Mouse (Mus musculus): ENCODE results near the gene Gm6993. TPM values are rescaled to one million over a fixed set of nuclear protein-coding genes. Genes with fewer than 3 reads are reported as not detected.

The Gm6993 gene
- polyA plus RNA-seq, 1 experiment from 2014 or later, result not detected

- Histone ChIP-seq H3K36me3 (no peaks in the 10 kb centered on the region), H3K9ac (no peak overlapping the region), H3K4me2 (no peak overlapping the region), H3K4me3 (no peak overlapping the region), H3K9me3 (no peaks in the 10 kb centered on the region), H3K27me3 (no peaks in the 10 kb centered on the region), H3K4me1 (replicated peaks) (no peaks in the 10 kb centered on the region), H3K27ac (replicated peaks) (no peak overlapping the region)
- 87% methylated on average over 2 of the region's 2 CpGs for WGBS
- ATAC-seq (ENCODE audit: low FRiP score, low read depth), result no peak
These were observed 3.4 kb downstream of the Gm6993 start for GRCm38 (mm10) chr12:31244001-31244400.

- ATAC-seq (ENCODE audit: low FRiP score, low read depth), result no peak
These were observed 4.1 kb downstream of the Gm6993 start for GRCm38 (mm10) chr12:31244691-31245090.

GRCm38 (mm10) chr12:31246153-31246552, 5.6 kb downstream of the Gm6993 start:
- Histone ChIP-seq H3K36me3 (no peaks in the 10 kb centered on the region), H3K4me3 (no peak overlapping the region), H3K9me3 (no peaks in the 10 kb centered on the region), H3K27ac (replicated peaks) (no peak overlapping the region), H3K9ac (no peak overlapping the region), H3K4me2 (no peak overlapping the region), H3K4me1 (replicated peaks) (no peaks in the 10 kb centered on the region), H3K27me3 (no peaks in the 10 kb centered on the region)
- no peak for ATAC-seq (ENCODE audit: low FRiP score, low read depth)
- WGBS, result 52% methylated on average over 3 of the region's 3 CpGs

More at GRCm38 (mm10) chr12:31244691-31245090, 4.1 kb downstream of the Gm6993 start:
- Histone ChIP-seq H3K27ac (replicated peaks) (no peak overlapping the region), H3K9me3 (no peaks in the 10 kb centered on the region), H3K4me3 (no peak overlapping the region), H3K27me3 (no peaks in the 10 kb centered on the region), H3K9ac (no peak overlapping the region), H3K36me3 (no peaks in the 10 kb centered on the region), H3K4me2 (no peak overlapping the region), H3K4me1 (replicated peaks) (no peaks in the 10 kb centered on the region)
- WGBS, result 93% methylated on average over 3 of the region's 3 CpGs

- Histone ChIP-seq H3K27me3 (no peaks in the 10 kb centered on the region), H3K9me3 (no peaks in the 10 kb centered on the region), H3K27ac (replicated peaks) (no peak overlapping the region), H3K4me1 (replicated peaks) (no peaks in the 10 kb centered on the region), H3K4me2 (no peak overlapping the region), H3K36me3 (no peaks in the 10 kb centered on the region), H3K9ac (no peak overlapping the region), H3K4me3 (no peak overlapping the region)
- no peak for ATAC-seq (ENCODE audit: low FRiP score, low read depth)
- WGBS, result 29% methylated on average over 3 of the region's 3 CpGs
These were observed 6.0 kb downstream of the Gm6993 start for GRCm38 (mm10) chr12:31246615-31247014.

- Histone ChIP-seq H3K4me3 (no peak overlapping the region), H3K27me3 (no peaks in the 10 kb centered on the region), H3K36me3 (no peaks in the 10 kb centered on the region), H3K27ac (replicated peaks) (no peak overlapping the region), H3K9me3 (no peaks in the 10 kb centered on the region), H3K4me2 (no peak overlapping the region), H3K9ac (no peak overlapping the region), H3K4me1 (replicated peaks) (no peaks in the 10 kb centered on the region)
- ATAC-seq (ENCODE audit: low FRiP score, low read depth), result no peak
- 34% methylated on average over 3 of the region's 3 CpGs for WGBS
These were observed 7.6 kb downstream of the Gm6993 start for GRCm38 (mm10) chr12:31248165-31248564.

- WGBS, result 53% methylated on average over 10 of the region's 10 CpGs
- ATAC-seq (ENCODE audit: low FRiP score, low read depth), result no peak
These were observed 8.1 kb downstream of the Gm6993 start for GRCm38 (mm10) chr12:31248681-31249080.

GRCm38 (mm10) chr12:31252259-31252658, 11.7 kb downstream of the Gm6993 start:
- H3K4me3 ChIP-seq, result no peak overlapping the region
- no peak for ATAC-seq (ENCODE audit: low FRiP score, low read depth)
- no peaks in the 10 kb centered on the region for H3K4me1 ChIP-seq (replicated peaks)
- H3K36me3 ChIP-seq, result no peaks in the 10 kb centered on the region
- 78% methylated on average over 4 of the region's 4 CpGs for WGBS
- no peak overlapping the region for H3K9ac ChIP-seq
- H3K4me2 ChIP-seq, result no peak overlapping the region
- no peak overlapping the region for H3K27ac ChIP-seq (replicated peaks)
- H3K9me3 ChIP-seq, result no peaks in the 10 kb centered on the region
- no peaks in the 10 kb centered on the region for H3K27me3 ChIP-seq

More at GRCm38 (mm10) chr12:31248681-31249080, 8.1 kb downstream of the Gm6993 start:
- no peak overlapping the region for H3K4me2 ChIP-seq
- no peaks in the 10 kb centered on the region for H3K27me3 ChIP-seq
- H3K4me3 ChIP-seq, result no peak overlapping the region
- H3K4me1 ChIP-seq (replicated peaks), result no peaks in the 10 kb centered on the region
- no peak overlapping the region for H3K27ac ChIP-seq (replicated peaks)
- no peaks in the 10 kb centered on the region for H3K9me3 ChIP-seq
- no peak overlapping the region for H3K9ac ChIP-seq
- no peaks in the 10 kb centered on the region for H3K36me3 ChIP-seq

GRCm38 (mm10) chr12:31254978-31255377, 14.4 kb downstream of the Gm6993 start:
- no peak for ATAC-seq (ENCODE audit: low FRiP score, low read depth)
- no peak overlapping the region for H3K4me3 ChIP-seq
- H3K9ac ChIP-seq, result no peak overlapping the region
- no peaks in the 10 kb centered on the region for H3K27me3 ChIP-seq
- no peaks in the 10 kb centered on the region for H3K9me3 ChIP-seq
- H3K4me1 ChIP-seq (replicated peaks), result no peaks in the 10 kb centered on the region
- H3K27ac ChIP-seq (replicated peaks), result no peak overlapping the region
- no peaks in the 10 kb centered on the region for H3K36me3 ChIP-seq
- 86% methylated on average over 8 of the region's 8 CpGs for WGBS
- H3K4me2 ChIP-seq, result no peak overlapping the region

- ATAC-seq (ENCODE audit: low FRiP score, low read depth), result no peak
- Histone ChIP-seq H3K4me2 (no peak overlapping the region), H3K36me3 (no peaks in the 10 kb centered on the region), H3K4me1 (replicated peaks) (no peaks in the 10 kb centered on the region), H3K9me3 (no peaks in the 10 kb centered on the region), H3K9ac (no peak overlapping the region), H3K4me3 (no peak overlapping the region), H3K27me3 (no peaks in the 10 kb centered on the region), H3K27ac (replicated peaks) (no peak overlapping the region)
- 77% methylated on average over 9 of the region's 9 CpGs for WGBS
These were observed 15.7 kb downstream of the Gm6993 start for GRCm38 (mm10) chr12:31256121-31256903.

GRCm38 (mm10) chr12:31261882-31262281, 21.3 kb downstream of the Gm6993 start:
- Histone ChIP-seq H3K4me2 (no peak overlapping the region), H3K4me1 (replicated peaks) (peaks cover 19% of the 10 kb centered on the region), H3K27ac (replicated peaks) (no peak overlapping the region), H3K27me3 (peaks cover 43% of the 10 kb centered on the region), H3K9ac (no peak overlapping the region), H3K9me3 (no peaks in the 10 kb centered on the region), H3K36me3 (no peaks in the 10 kb centered on the region), H3K4me3 (no peak overlapping the region)
- WGBS, result 89% methylated on average over 3 of the region's 3 CpGs
- no peak for ATAC-seq (ENCODE audit: low FRiP score, low read depth)

- H3K4me1 ChIP-seq (replicated peaks), result peaks cover 21% of the 10 kb centered on the region
- H3K27me3 ChIP-seq, result peaks cover 46% of the 10 kb centered on the region
- no peak overlapping the region for H3K4me3 ChIP-seq
- H3K9ac ChIP-seq, result no peak overlapping the region
- H3K36me3 ChIP-seq, result no peaks in the 10 kb centered on the region
- WGBS, result 30% methylated on average over 7 of the region's 7 CpGs
- no peak overlapping the region for H3K27ac ChIP-seq (replicated peaks)
- no peaks in the 10 kb centered on the region for H3K9me3 ChIP-seq
- peak overlapping the region; percentile 93; the same call in 1 of the 2 replicates for H3K4me2 ChIP-seq
- ATAC-seq (ENCODE audit: low FRiP score, low read depth), result no peak
These were observed 23.4 kb downstream of the Gm6993 start for GRCm38 (mm10) chr12:31263921-31264320.

- Histone ChIP-seq H3K4me1 (replicated peaks) (peaks cover 21% of the 10 kb centered on the region), H3K9me3 (no peaks in the 10 kb centered on the region), H3K27me3 (peaks cover 46% of the 10 kb centered on the region), H3K27ac (replicated peaks) (peak within 1 kb of the TSS; percentile 55), H3K9ac (peak within 1 kb of the TSS; percentile 42), H3K4me3 (peak within 1 kb of the TSS; percentile 52), H3K4me2 (peak within 1 kb of the TSS; percentile 93), H3K36me3 (no peaks in the 10 kb centered on the region)
- under 1% methylated on average over 39 of the region's 39 CpGs for WGBS
- ATAC-seq (ENCODE audit: low FRiP score, low read depth), result peak; percentile 68
These were observed 24.6 kb downstream of the Gm6993 start, which contains the start of gene Lamb1 for GRCm38 (mm10) chr12:31265005-31265721. Gene Lamb1, plus strand, starts transcription at chr12:31265234.
